Mouse (Mus musculus) embryonic fibroblast, embryonic 13.5 days (primary cell): ENCODE data around the gene Disc1. TPM values are rescaled to one million over a fixed set of nuclear protein-coding genes. Genes with fewer than 3 reads are reported as not detected.

ENCODE experiments used
- H3K27ac ChIP-seq: 2 replicates; pipeline ENCODE4 v1.5.1; 2012; ENCODE audit warnings: low read length, control low read depth, inconsistent platforms; ENCODE audit not compliant: insufficient read depth
- H3K4me1 ChIP-seq: 2 replicates; pipeline ENCODE4 v1.6.1; 2011; ENCODE audit warnings: low read length; ENCODE audit not compliant: control insufficient read depth, insufficient read depth
- H3K4me3 ChIP-seq: 2 replicates; pipeline ENCODE4 v1.5.1; 2011; ENCODE audit warnings: mild to moderate bottlenecking, control low read depth, low read length; ENCODE audit not compliant: insufficient read depth
- CTCF ChIP-seq: IDR thresholded peaks from 2 replicates; pipeline ENCODE4 v1.5.1; 2011; ENCODE audit warnings: mild to moderate bottlenecking, control low read depth, low read length, moderate library complexity, borderline replicate concordance; ENCODE audit not compliant: insufficient read depth
- POLR2A ChIP-seq: IDR thresholded peaks from 2 replicates; pipeline ENCODE4 v1.6.1; 2011; ENCODE audit warnings: low read depth, mild to moderate bottlenecking, control low read depth, low read length, moderate library complexity
- polyA plus RNA-seq: library from polyadenylated mRNA; stranded (reverse); fragments of >200 nt; gene quantifications from 2 replicates; pipeline ENCODE4 v1.2.4, GENCODE M21; 2011; ENCODE audit warnings: low read depth; ENCODE audit not compliant: missing spikeins, insufficient read length

Disc1 gene
- polyA plus RNA-seq, 1 experiment: 1.0 TPM

GRCm38 (mm10) chr8:125271357-125271756 is 217.4 kb downstream of the Disc1 start:
- Histone ChIP-seq H3K4me3 (no peak overlapping the region), H3K4me1 (no peaks in the 10 kb centered on the region), H3K27ac (no peak overlapping the region)
- no peak for TF ChIP-seq POLR2A
- TF ChIP-seq CTCF: no peak

DNA sequence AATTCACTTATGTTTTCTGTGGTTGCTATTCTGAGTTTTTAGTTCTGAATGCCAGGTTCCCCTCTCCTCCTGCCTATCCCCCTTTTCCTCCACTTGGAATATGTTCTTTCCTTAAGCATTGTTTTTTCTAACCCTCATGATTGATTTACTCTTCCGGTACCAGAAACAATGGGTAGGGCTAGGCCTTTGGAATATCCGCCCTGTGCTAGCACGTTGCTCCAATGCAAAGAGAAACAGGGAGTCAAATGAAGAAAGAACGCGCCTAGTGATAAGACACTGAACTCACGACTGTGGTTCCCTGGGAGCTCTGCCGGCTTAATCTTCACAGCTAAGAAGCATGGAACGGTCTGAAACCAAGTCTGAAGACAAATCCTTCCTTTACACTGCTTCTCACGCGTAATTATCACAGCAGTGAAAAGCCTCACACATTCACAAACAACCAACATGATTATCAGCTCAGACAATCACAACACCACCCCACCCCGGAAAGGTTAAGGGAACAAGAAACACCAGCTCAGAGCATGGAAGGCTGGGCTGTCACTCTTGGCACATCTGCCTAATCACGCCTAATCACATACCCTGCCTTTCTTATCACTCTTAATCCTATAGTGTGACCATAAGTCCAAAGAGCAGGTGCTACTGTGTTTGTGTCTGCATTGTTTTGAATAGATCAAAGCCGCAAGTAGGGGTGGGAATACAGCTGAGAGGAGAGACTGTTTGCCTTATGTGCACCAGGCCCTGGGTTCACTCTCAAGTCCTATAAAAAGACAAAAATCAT is 218.3 kb downstream of the Disc1 start:
- Histone ChIP-seq H3K27ac (no peak overlapping the region), H3K4me1 (no peaks in the 10 kb centered on the region), H3K4me3 (no peak overlapping the region)
- TF ChIP-seq POLR2A (no peak), CTCF (no peak)

- no peak overlapping the region for H3K4me3 ChIP-seq
- H3K27ac ChIP-seq: no peak overlapping the region
- TF ChIP-seq POLR2A (no peak), CTCF (no peak)
- peaks cover 5% of the 10 kb centered on the region; the same call in 1 of the 2 replicates for H3K4me1 ChIP-seq
These were observed 223.2 kb downstream of the Disc1 start for GRCm38 (mm10) chr8:125277071-125277682.

DNA sequence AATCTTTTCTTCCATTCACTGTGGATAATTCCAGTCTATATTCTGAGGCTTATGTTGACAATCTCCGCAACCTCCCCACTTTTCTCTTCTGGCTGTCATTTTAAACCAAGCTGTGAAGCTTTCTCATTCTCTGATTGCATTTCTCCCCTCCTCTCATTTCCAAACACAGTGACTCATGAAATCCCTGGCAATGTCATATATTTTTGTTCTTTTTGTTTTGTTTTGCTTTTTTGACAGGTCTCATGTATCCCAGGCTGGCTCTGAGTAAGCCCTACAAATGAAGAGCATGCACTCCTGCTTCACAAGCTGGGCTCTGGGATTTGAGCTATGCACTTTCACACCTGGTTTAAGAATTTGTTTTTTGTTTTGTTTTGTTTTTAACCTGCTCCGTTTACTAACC is 225.2 kb downstream of the Disc1 start:
- Histone ChIP-seq H3K4me1 (peaks cover 5% of the 10 kb centered on the region; the same call in 1 of the 2 replicates), H3K4me3 (no peak overlapping the region), H3K27ac (no peak overlapping the region)
- TF ChIP-seq CTCF (no peak), POLR2A (no peak)

- TF ChIP-seq CTCF (no peak), POLR2A (no peak)
- Histone ChIP-seq H3K4me1 (peaks cover 5% of the 10 kb centered on the region; the same call in 1 of the 2 replicates), H3K4me3 (no peak overlapping the region), H3K27ac (no peak overlapping the region)
These were observed 225.9 kb downstream of the Disc1 start for GRCm38 (mm10) chr8:125279892-125280291.

- H3K27ac ChIP-seq: no peak overlapping the region
- TF ChIP-seq CTCF: no peak
- no peak for TF ChIP-seq POLR2A
- H3K4me1 ChIP-seq: peaks cover 16% of the 10 kb centered on the region
- no peak overlapping the region for H3K4me3 ChIP-seq
These were observed 228.5 kb downstream of the Disc1 start for GRCm38 (mm10) chr8:125282531-125282930.

DNA sequence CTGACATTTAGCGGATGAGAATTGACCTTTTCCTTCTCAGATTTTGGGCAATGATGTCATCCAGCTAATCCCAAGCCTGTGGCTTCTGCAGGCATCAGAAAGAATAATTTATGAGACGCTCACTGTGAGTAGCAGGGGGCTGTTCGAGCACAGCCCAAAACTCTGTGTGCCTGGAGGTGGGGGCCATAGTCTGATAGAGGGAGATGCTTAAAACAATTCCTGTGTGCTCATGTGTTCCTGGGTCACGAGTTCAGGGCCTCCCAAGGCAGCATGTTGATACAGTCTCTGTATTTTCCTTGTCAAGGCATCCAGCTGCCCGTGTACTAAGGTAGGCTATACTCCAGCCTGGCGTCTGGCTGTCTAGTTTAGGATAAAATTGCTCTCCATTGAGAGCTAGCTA is 229.5 kb downstream of the Disc1 start:
- TF ChIP-seq CTCF (no peak), POLR2A (no peak)
- peaks cover 24% of the 10 kb centered on the region for H3K4me1 ChIP-seq
- H3K4me3 ChIP-seq: no peak overlapping the region
- H3K27ac ChIP-seq: no peak overlapping the region

DNA sequence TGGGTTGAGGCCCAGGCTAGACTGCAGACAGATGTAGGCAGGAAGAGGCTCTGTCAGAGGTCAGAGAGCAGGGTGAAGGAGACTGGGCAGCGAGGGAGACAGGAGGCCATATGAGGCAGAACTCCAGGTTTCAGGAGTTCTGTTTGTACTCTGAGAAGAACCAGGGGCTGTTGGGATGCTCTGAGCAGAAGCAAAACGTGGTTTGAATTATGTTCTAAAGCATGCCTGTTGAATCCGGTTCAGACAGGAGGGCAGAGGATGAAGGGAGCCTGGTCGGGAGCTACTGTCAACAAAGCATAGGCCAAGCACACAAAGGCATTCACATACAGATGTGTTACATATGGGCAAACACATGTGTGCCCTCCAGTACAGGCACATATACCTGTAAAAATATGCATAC is 230.9 kb downstream of the Disc1 start:
- H3K4me1 ChIP-seq: peaks cover 20% of the 10 kb centered on the region
- TF ChIP-seq CTCF (no peak), POLR2A (no peak)
- H3K4me3 ChIP-seq: no peak overlapping the region
- H3K27ac ChIP-seq: no peak overlapping the region

GRCm38 (mm10) chr8:125285391-125285790 is 231.4 kb downstream of the Disc1 start:
- no peak for TF ChIP-seq POLR2A
- TF ChIP-seq CTCF: no peak
- peak overlapping the region; percentile 54 for H3K27ac ChIP-seq
- H3K4me1 ChIP-seq: peaks cover 20% of the 10 kb centered on the region
- no peak overlapping the region for H3K4me3 ChIP-seq

DNA sequence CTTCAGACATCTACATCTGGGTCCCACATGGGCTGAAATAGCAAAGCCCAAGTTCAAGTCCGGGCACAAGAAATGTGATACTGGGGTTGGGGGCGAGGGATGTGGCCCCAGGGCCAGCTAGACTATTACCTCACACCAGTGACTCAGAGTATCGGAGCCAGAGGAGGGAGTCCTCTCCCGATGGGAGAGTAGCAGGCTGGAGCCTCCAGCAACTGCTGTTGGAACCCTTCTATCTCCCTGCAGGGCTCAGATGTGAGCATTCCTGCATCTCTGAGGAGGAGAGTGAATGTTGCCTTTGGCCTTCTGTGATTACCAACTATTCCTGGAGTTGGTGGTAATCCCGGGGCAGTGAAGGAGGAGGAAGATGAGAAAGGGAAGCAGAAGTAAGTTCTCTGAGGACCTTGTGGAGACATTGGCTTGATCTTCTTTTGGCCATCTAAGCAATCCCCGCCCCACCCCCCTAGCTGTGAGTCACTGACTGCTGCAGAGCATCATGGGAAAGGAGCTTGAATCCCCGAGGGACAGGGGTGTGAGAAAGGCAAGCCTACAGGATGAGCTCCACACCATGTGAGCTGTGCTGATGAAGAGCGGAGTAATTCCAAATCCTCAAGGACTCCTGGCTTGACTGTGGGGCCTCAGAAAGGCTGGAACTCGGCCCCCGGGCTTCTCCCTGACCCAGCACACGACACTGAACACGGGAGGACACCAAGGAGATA is 232.1 kb downstream of the Disc1 start:
- peaks cover 20% of the 10 kb centered on the region for H3K4me1 ChIP-seq
- H3K4me3 ChIP-seq: no peak overlapping the region
- TF ChIP-seq CTCF (no peak), POLR2A (no peak)
- peak overlapping the region; percentile 54 for H3K27ac ChIP-seq
